Mouse (Mus musculus) limb, embryonic 13.5 days (tissue): ENCODE data around the gene Stxbp3. TPM values are rescaled to one million over a fixed set of nuclear protein-coding genes. Genes with fewer than 3 reads are reported as not detected.

Experiments used
- ATAC-seq: fragments of 200-750 bp; cut with Nextera tagmentation; 2 replicates; pipeline ENCODE4 v1.8.0; 2017; ENCODE audit warnings: low read depth, moderate number of reproducible peaks, moderate TSS enrichment; ENCODE audit not compliant: low FRiP score
- H3K27ac ChIP-seq: fragments of 300-500 bp; sonication (generic); 2 replicates; pipeline ENCODE4 v1.5.1; 2015; ENCODE audit warnings: inconsistent platforms, mild to moderate bottlenecking, moderate library complexity
- H3K27me3 ChIP-seq: fragments of 300-500 bp; sonication (generic); 2 replicates; pipeline ENCODE4 v1.6.1; 2015; ENCODE audit warnings: mild to moderate bottlenecking, inconsistent platforms
- H3K36me3 ChIP-seq: fragments of 300-500 bp; sonication (generic); 2 replicates; pipeline ENCODE4 v1.6.1; 2015; ENCODE audit warnings: inconsistent platforms, mild to moderate bottlenecking, moderate library complexity
- H3K4me1 ChIP-seq: fragments of 300-500 bp; sonication (generic); 2 replicates; pipeline ENCODE4 v1.6.1; 2015; ENCODE audit warnings: inconsistent platforms
- H3K4me2 ChIP-seq: fragments of 300-500 bp; sonication (generic); replicated peaks from 2 replicates; pipeline ENCODE4 v1.6.1; 2015; ENCODE audit warnings: inconsistent platforms, mild to moderate bottlenecking, moderate library complexity
- H3K4me3 ChIP-seq: fragments of 300-500 bp; sonication (generic); 2 replicates; pipeline ENCODE4 v1.5.1; 2015; ENCODE audit warnings: moderate library complexity, mild to moderate bottlenecking, inconsistent platforms
- H3K9ac ChIP-seq: fragments of 300-500 bp; sonication (generic); 2 replicates; pipeline ENCODE4 v1.6.1; 2015; ENCODE audit warnings: mild to moderate bottlenecking, inconsistent platforms
- H3K9me3 ChIP-seq: fragments of 300-500 bp; sonication (generic); 2 replicates; pipeline ENCODE4 v1.6.1; 2016; ENCODE audit warnings: inconsistent platforms
- WGBS: fragments of 180-500 bp; shearing (Covaris S2); methylation state at CpG from one replicate; pipeline ENCODE4 v1.1.7; 2015; 5-methylcytosine and 5-hydroxymethylcytosine counted together
- polyA plus RNA-seq: library from polyadenylated mRNA; unstranded; fragments of >200 nt; fragmentation: Nextera tagmentation; extraction: Ambion mirVana; gene quantifications from 2 replicates; pipeline ENCODE4 v1.2.1, GENCODE M21; 2015

The Stxbp3 gene
- polyA plus RNA-seq, 1 experiment from 2014 or later: 38.8 TPM

GRCm38 (mm10) chr3:108855371-108855770 lies 15.0 kb upstream of the Stxbp3 start:
- WGBS: 53% methylated on average over 12 of the region's 12 CpGs
- Histone ChIP-seq H3K9ac (no peak overlapping the region), H3K36me3 (no peaks in the 10 kb centered on the region), H3K4me1 (peaks cover 52% of the 10 kb centered on the region), H3K27ac (peak overlapping the region; percentile 33; the same call in 1 of the 2 replicates), H3K27me3 (no peaks in the 10 kb centered on the region), H3K4me3 (no peak overlapping the region), H3K9me3 (no peaks in the 10 kb centered on the region), H3K4me2 (no peak overlapping the region)
- ATAC-seq: no peak

- ATAC-seq: no peak
- Histone ChIP-seq H3K27ac (no peak overlapping the region), H3K4me2 (no peak overlapping the region), H3K27me3 (no peaks in the 10 kb centered on the region), H3K9me3 (no peaks in the 10 kb centered on the region), H3K36me3 (no peaks in the 10 kb centered on the region), H3K4me1 (peaks cover 35% of the 10 kb centered on the region), H3K9ac (no peak overlapping the region), H3K4me3 (no peak overlapping the region)
- 88% methylated on average over 1 of the region's 1 CpGs for WGBS
Measured at GRCm38 (mm10) chr3:108853266-108853665, 12.9 kb upstream of the Stxbp3 start.

- no peak overlapping the region for H3K4me3 ChIP-seq
- no peak overlapping the region for H3K9ac ChIP-seq
- H3K9me3 ChIP-seq: no peaks in the 10 kb centered on the region
- 59% methylated on average over 6 of the region's 6 CpGs for WGBS
- H3K27ac ChIP-seq: no peak overlapping the region
- ATAC-seq: no peak
- H3K27me3 ChIP-seq: no peaks in the 10 kb centered on the region
- no peak overlapping the region for H3K4me2 ChIP-seq
- H3K36me3 ChIP-seq: no peaks in the 10 kb centered on the region
- H3K4me1 ChIP-seq: peaks cover 29% of the 10 kb centered on the region
Measured at GRCm38 (mm10) chr3:108851996-108852697, 11.8 kb upstream of the Stxbp3 start.

GRCm38 (mm10) chr3:108851554-108851953 lies 11.2 kb upstream of the Stxbp3 start:
- WGBS: 66% methylated on average over 3 of the region's 3 CpGs

GRCm38 (mm10) chr3:108851075-108851474 lies 10.7 kb upstream of the Stxbp3 start:
- Histone ChIP-seq H3K9ac (no peak overlapping the region), H3K4me2 (no peak overlapping the region), H3K27ac (no peak overlapping the region), H3K4me1 (peaks cover 18% of the 10 kb centered on the region), H3K27me3 (no peaks in the 10 kb centered on the region), H3K9me3 (no peaks in the 10 kb centered on the region), H3K4me3 (no peak overlapping the region), H3K36me3 (no peaks in the 10 kb centered on the region)
- no peak for ATAC-seq
- 90% methylated on average over 2 of the region's 2 CpGs for WGBS

More at GRCm38 (mm10) chr3:108851554-108851953, 11.2 kb upstream of the Stxbp3 start:
- no peaks in the 10 kb centered on the region for H3K9me3 ChIP-seq
- no peak for ATAC-seq
- no peak overlapping the region for H3K4me2 ChIP-seq
- peaks cover 23% of the 10 kb centered on the region for H3K4me1 ChIP-seq
- no peak overlapping the region for H3K27ac ChIP-seq
- no peak overlapping the region for H3K4me3 ChIP-seq
- H3K36me3 ChIP-seq: no peaks in the 10 kb centered on the region
- no peak overlapping the region for H3K9ac ChIP-seq
- no peaks in the 10 kb centered on the region for H3K27me3 ChIP-seq

GRCm38 (mm10) chr3:108850506-108850905 lies 10.2 kb upstream of the Stxbp3 start:
- ATAC-seq: no peak
- WGBS: 52% methylated on average over 3 of the region's 3 CpGs
- no peak overlapping the region for H3K4me2 ChIP-seq
- H3K4me1 ChIP-seq: peaks cover 12% of the 10 kb centered on the region
- no peak overlapping the region for H3K27ac ChIP-seq
- H3K9ac ChIP-seq: no peak overlapping the region
- no peaks in the 10 kb centered on the region for H3K36me3 ChIP-seq
- H3K4me3 ChIP-seq: no peak overlapping the region
- H3K9me3 ChIP-seq: no peaks in the 10 kb centered on the region
- no peaks in the 10 kb centered on the region for H3K27me3 ChIP-seq

- H3K4me2 ChIP-seq: no peak overlapping the region
- H3K9ac ChIP-seq: no peak overlapping the region
- no peaks in the 10 kb centered on the region for H3K9me3 ChIP-seq
- no peaks in the 10 kb centered on the region for H3K27me3 ChIP-seq
- 0 out of 2 replicates have a peak, but pooled peaks cover 4% of the 10 kb centered on the region for H3K4me1 ChIP-seq
- no peak overlapping the region for H3K4me3 ChIP-seq
- WGBS: 65% methylated on average over 3 of the region's 3 CpGs
- no peak for ATAC-seq
- no peak overlapping the region for H3K27ac ChIP-seq
- H3K36me3 ChIP-seq: no peaks in the 10 kb centered on the region
Measured at GRCm38 (mm10) chr3:108846616-108847015, 6.3 kb upstream of the Stxbp3 start.

GRCm38 (mm10) chr3:108844521-108844920 lies 4.2 kb upstream of the Stxbp3 start:
- H3K4me2 ChIP-seq: no peak overlapping the region
- no peak overlapping the region for H3K4me3 ChIP-seq
- H3K9ac ChIP-seq: no peak overlapping the region
- WGBS: 84% methylated on average over 5 of the region's 5 CpGs
- H3K27me3 ChIP-seq: no peaks in the 10 kb centered on the region
- no peak for ATAC-seq
- no peaks in the 10 kb centered on the region; the same call in 1 of the 2 replicates for H3K4me1 ChIP-seq
- H3K27ac ChIP-seq: no peak overlapping the region
- H3K36me3 ChIP-seq: no peaks in the 10 kb centered on the region
- no peaks in the 10 kb centered on the region for H3K9me3 ChIP-seq

GRCm38 (mm10) chr3:108844026-108844425 lies 3.7 kb upstream of the Stxbp3 start:
- Histone ChIP-seq H3K9ac (no peak overlapping the region), H3K36me3 (no peaks in the 10 kb centered on the region), H3K27me3 (no peaks in the 10 kb centered on the region), H3K4me3 (no peak overlapping the region), H3K4me1 (peaks cover 5% of the 10 kb centered on the region), H3K9me3 (no peaks in the 10 kb centered on the region), H3K4me2 (no peak overlapping the region), H3K27ac (no peak overlapping the region)
- 85% methylated on average over 6 of the region's 6 CpGs for WGBS
- ATAC-seq: no peak

- Histone ChIP-seq H3K4me1 (peaks cover 15% of the 10 kb centered on the region), H3K4me2 (no peak overlapping the region), H3K4me3 (peak overlapping the region; percentile 79), H3K9ac (no peak overlapping the region), H3K36me3 (no peaks in the 10 kb centered on the region; the same call in 1 of the 2 replicates), H3K9me3 (no peaks in the 10 kb centered on the region), H3K27ac (no peak overlapping the region), H3K27me3 (no peaks in the 10 kb centered on the region)
- peak; percentile 7; the same call in 1 of the 2 replicates for ATAC-seq
- WGBS: 58% methylated on average over 4 of the region's 4 CpGs
Measured at GRCm38 (mm10) chr3:108840716-108841054, 359 bp upstream of the Stxbp3 start.

- H3K36me3 ChIP-seq: no peaks in the 10 kb centered on the region; the same call in 1 of the 2 replicates
- peak overlapping the region; percentile 66; the same call in 1 of the 2 replicates for H3K27ac ChIP-seq
- peak overlapping the region; percentile 80 for H3K9ac ChIP-seq
- WGBS: 5% methylated on average over 8 of the region's 8 CpGs
- peaks cover 15% of the 10 kb centered on the region for H3K4me1 ChIP-seq
- no peaks in the 10 kb centered on the region for H3K9me3 ChIP-seq
- no peaks in the 10 kb centered on the region for H3K27me3 ChIP-seq
- no peak for ATAC-seq
- peak overlapping the region; percentile 79 for H3K4me3 ChIP-seq
- H3K4me2 ChIP-seq: peak overlapping the region; percentile 69
Measured at GRCm38 (mm10) chr3:108839647-108839999, 703 bp downstream of the Stxbp3 start.

GRCm38 (mm10) chr3:108838980-108839379 lies 1.3 kb downstream of the Stxbp3 start:
- H3K9ac ChIP-seq: no peak overlapping the region
- H3K4me3 ChIP-seq: peak overlapping the region; percentile 79
- H3K4me2 ChIP-seq: peak overlapping the region; percentile 69
- WGBS: 84% methylated on average over 7 of the region's 7 CpGs
- peaks cover 5% of the 10 kb centered on the region for H3K36me3 ChIP-seq
- peaks cover 15% of the 10 kb centered on the region for H3K4me1 ChIP-seq
- H3K27me3 ChIP-seq: no peaks in the 10 kb centered on the region
- ATAC-seq: no peak
- no peaks in the 10 kb centered on the region for H3K9me3 ChIP-seq
- no peak overlapping the region for H3K27ac ChIP-seq

GRCm38 (mm10) chr3:108836931-108837330 lies 3.4 kb downstream of the Stxbp3 start:
- Histone ChIP-seq H3K27me3 (no peaks in the 10 kb centered on the region), H3K27ac (no peak overlapping the region), H3K4me2 (no peak overlapping the region), H3K36me3 (peaks cover 11% of the 10 kb centered on the region), H3K4me3 (no peak overlapping the region), H3K9me3 (no peaks in the 10 kb centered on the region), H3K9ac (no peak overlapping the region), H3K4me1 (peaks cover 15% of the 10 kb centered on the region)
- ATAC-seq: no peak
- WGBS: 92% methylated on average over 6 of the region's 6 CpGs
